ENCODE assay signal across 27 mouse cellular contexts in the genomic region with DNA sequence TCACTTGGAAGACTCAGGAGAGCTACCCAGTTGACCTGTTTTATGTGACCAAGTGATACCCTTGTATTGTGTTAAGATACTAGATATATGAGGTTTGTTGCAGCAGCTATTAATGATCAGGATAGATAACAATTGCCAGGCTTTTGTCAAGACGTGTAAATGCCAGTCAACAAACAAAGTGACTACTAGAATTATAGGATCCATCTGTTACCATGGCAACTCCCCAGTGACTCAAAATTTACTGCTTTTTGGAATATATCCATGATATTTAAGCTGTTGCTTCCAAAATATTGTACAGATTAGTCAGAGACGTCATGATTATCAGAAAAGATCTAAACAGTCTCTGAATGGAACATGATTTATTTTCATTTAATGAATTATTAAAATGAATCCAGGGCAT.
DNase-seq lines count a peak whose midpoint lies in the region; ATAC-seq and TF ChIP-seq lines count a peak whose summit lies in the region.
"Had no signal": no experiment of that assay in that cellular context is flagged by ENCODE, and none has a peak within 500 bp of the region (broad histone marks: within the 10 kb centered on the region; RNA-seq: fewer than 3 reads in every experiment).

No protein-coding gene starts in this region.

- no peak overlapping the region for H3K9ac ChIP-seq in forebrain, embryonic 14.5 days (ENCODE audit: low read length)
- no peak overlapping the region for H3K9ac ChIP-seq in forebrain, embryonic 11.5 days (ENCODE audit: low read length)
- no peak overlapping the region for H3K9ac ChIP-seq in lung, embryonic 14.5 days
- H3K9ac ChIP-seq: embryonic facial prominence, embryonic 12.5 days; embryonic facial prominence, embryonic 15.5 days; heart, embryonic 13.5 days; hindbrain, embryonic 12.5 days; hindbrain, embryonic 15.5 days had no signal

- no peak for TF ChIP-seq CTCF in lung, embryonic 14.5 days (IDR thresholded peaks at IDR 0.05; ENCODE audit: low read depth)

- H3K4me3 ChIP-seq in forebrain, embryonic 14.5 days (ENCODE audit: low read depth, low read length) = no peak overlapping the region
- no peak overlapping the region for H3K4me3 ChIP-seq in forebrain, embryonic 11.5 days (ENCODE audit: low read depth, low read length)
- H3K4me3 ChIP-seq in lung, embryonic 14.5 days (ENCODE audit: low read depth, low read length) = no peak overlapping the region
- H3K4me3 ChIP-seq: embryonic facial prominence, embryonic 12.5 days; embryonic facial prominence, embryonic 15.5 days; heart, adult 2 months; heart, embryonic 10.5 days; heart, embryonic 13.5 days; hindbrain, embryonic 12.5 days; hindbrain, embryonic 15.5 days had no signal

- H3K36me3 ChIP-seq in forebrain, embryonic 14.5 days (ENCODE audit: control insufficient read depth, insufficient read depth, low read length) = no peaks in the 10 kb centered on the region
- H3K36me3 ChIP-seq in forebrain, embryonic 11.5 days (ENCODE audit: control insufficient read depth, insufficient read depth, low read length) = no peaks in the 10 kb centered on the region
- no peaks in the 10 kb centered on the region for H3K36me3 ChIP-seq in lung, embryonic 14.5 days (ENCODE audit: insufficient read depth)
- H3K36me3 ChIP-seq: embryonic facial prominence, embryonic 12.5 days; embryonic facial prominence, embryonic 15.5 days; G1E; heart, embryonic 10.5 days; heart, embryonic 13.5 days; hindbrain, embryonic 12.5 days; hindbrain, embryonic 15.5 days had no signal

- no peaks in the 10 kb centered on the region for H3K9me3 ChIP-seq in forebrain, embryonic 14.5 days (replicated peaks; ENCODE audit: control insufficient read depth, low read length)
- no peaks in the 10 kb centered on the region for H3K9me3 ChIP-seq in forebrain, embryonic 11.5 days (ENCODE audit: control insufficient read depth, low read length)
- H3K9me3 ChIP-seq in lung, embryonic 14.5 days (ENCODE audit: low read depth, low read length) = no peaks in the 10 kb centered on the region
- H3K9me3 ChIP-seq: embryonic facial prominence, embryonic 12.5 days; embryonic facial prominence, embryonic 15.5 days; G1E; heart, embryonic 10.5 days; heart, embryonic 13.5 days; hindbrain, embryonic 12.5 days; hindbrain, embryonic 15.5 days had no signal

- peak; percentile 61 for DNase-seq in forebrain, embryonic 14.5 days (ENCODE audit: low spot score)
- DNase-seq in forebrain, embryonic 11.5 days (ENCODE audit: low spot score) = no peak
- DNase-seq in lung, embryonic 14.5 days = peak; percentile 4
- DNase-seq in lung, adult 18-20 months = no peak
- peak; percentile 36 for DNase-seq in brain, adult 2 months (ENCODE audit: low read depth, low spot score)
- DNase-seq in brain, embryonic 18.5 days (ENCODE audit: low read depth, low spot score) = peak; percentile 12
- DNase-seq in right cerebral cortex, adult 2 months (ENCODE audit: low spot score in 2 of 2) = no peak
- DNase-seq: adrenal gland, postnatal 10 days; B cell, adult 2 months; cerebellum, adult 11 months; cerebellum, adult 2 months; cerebellum, adult 9-11 months; cerebellum, postnatal 25 days; gastrocnemius, postnatal 10 days; gastrocnemius, postnatal 36 days; heart, adult 2 months had no signal

- no peak overlapping the region for H3K27ac ChIP-seq in forebrain, embryonic 14.5 days (ENCODE audit: low read depth, low read length)
- no peak overlapping the region for H3K27ac ChIP-seq in forebrain, embryonic 11.5 days (ENCODE audit: low read depth, low read length)
- H3K27ac ChIP-seq in lung, embryonic 14.5 days (ENCODE audit: low read depth) = no peak overlapping the region
- H3K27ac ChIP-seq: embryonic facial prominence, embryonic 12.5 days; embryonic facial prominence, embryonic 15.5 days; heart, adult 2 months; heart, embryonic 10.5 days; heart, embryonic 13.5 days; hindbrain, embryonic 12.5 days; hindbrain, embryonic 15.5 days had no signal

- ATAC-seq in forebrain, embryonic 14.5 days = peak; percentile 44; the same call in 1 of the 2 replicates
- ATAC-seq in forebrain, embryonic 11.5 days (replicated peaks; ENCODE audit: low FRiP score) = no peak
- no peak for ATAC-seq in lung, embryonic 14.5 days (ENCODE audit: insufficient read depth)
- no peak for ATAC-seq in megakaryocyte-erythroid progenitor cell, adult 5-6 weeks (replicated peaks; ENCODE audit: low FRiP score, low TSS enrichment, poor library complexity, severe bottlenecking)
- ATAC-seq: intestine, postnatal 0 days; Patski had no signal

- no peak overlapping the region for H3K4me2 ChIP-seq in forebrain, embryonic 14.5 days (ENCODE audit: low read length)
- H3K4me2 ChIP-seq in forebrain, embryonic 11.5 days (ENCODE audit: low read depth, low read length, severe bottlenecking) = no peak overlapping the region
- H3K4me2 ChIP-seq in lung, embryonic 14.5 days = no peak overlapping the region
- H3K4me2 ChIP-seq: embryonic facial prominence, embryonic 12.5 days; embryonic facial prominence, embryonic 15.5 days; heart, embryonic 13.5 days; hindbrain, embryonic 12.5 days; hindbrain, embryonic 15.5 days had no signal

- H3K4me1 ChIP-seq in forebrain, embryonic 14.5 days (ENCODE audit: control insufficient read depth, insufficient read depth, low read length) = no peaks in the 10 kb centered on the region
- H3K4me1 ChIP-seq in forebrain, embryonic 11.5 days (replicated peaks; ENCODE audit: control insufficient read depth, insufficient read depth, low read length) = no peaks in the 10 kb centered on the region
- no peaks in the 10 kb centered on the region for H3K4me1 ChIP-seq in lung, embryonic 14.5 days (ENCODE audit: insufficient read depth)
- H3K4me1 ChIP-seq: embryonic facial prominence, embryonic 12.5 days; embryonic facial prominence, embryonic 15.5 days; heart, embryonic 10.5 days; heart, embryonic 13.5 days; hindbrain, embryonic 12.5 days; hindbrain, embryonic 15.5 days had no signal

- H3K27me3 ChIP-seq in forebrain, embryonic 14.5 days (replicated peaks; ENCODE audit: control insufficient read depth, insufficient read depth, low read length) = no peaks in the 10 kb centered on the region
- no peaks in the 10 kb centered on the region for H3K27me3 ChIP-seq in forebrain, embryonic 11.5 days (ENCODE audit: control insufficient read depth, insufficient read depth, low read length)
- H3K27me3 ChIP-seq in lung, embryonic 14.5 days (ENCODE audit: insufficient read depth, low read length) = no peaks in the 10 kb centered on the region
- H3K27me3 ChIP-seq: CH12.LX; embryonic facial prominence, embryonic 12.5 days; embryonic facial prominence, embryonic 15.5 days; heart, embryonic 13.5 days; hindbrain, embryonic 12.5 days; hindbrain, embryonic 15.5 days had no signal

- WGBS in forebrain, embryonic 14.5 days = 76% methylated on average over 2 of the region's 2 CpGs
- 87% methylated on average over 2 of the region's 2 CpGs for WGBS in forebrain, embryonic 11.5 days
- 62% methylated on average over 2 of the region's 2 CpGs for WGBS in lung, embryonic 14.5 days

Comparison
In these comparisons a context has a peak if more than half of its experiments do, and no peak if none do; other contexts are left out.
1. DNase-seq: peak in forebrain, embryonic 14.5 days (single experiment), lung, embryonic 14.5 days (single experiment), brain, adult 2 months (single experiment) and brain, embryonic 18.5 days (single experiment); none in forebrain, embryonic 11.5 days (single experiment), lung, adult 18-20 months (0 of 2) and right cerebral cortex, adult 2 months (0 of 2).